Mouse (Mus musculus) mesoderm, embryonic 11.5 days (tissue): ENCODE measurements around the gene Hmgcs1.

Source experiments
- DNase-seq: peaks from one replicate; pipeline ENCODE4 v3.0.0-alpha.2; 2012; ENCODE audit warnings: low read depth, low spot score

Hmgcs1 gene

DNA sequence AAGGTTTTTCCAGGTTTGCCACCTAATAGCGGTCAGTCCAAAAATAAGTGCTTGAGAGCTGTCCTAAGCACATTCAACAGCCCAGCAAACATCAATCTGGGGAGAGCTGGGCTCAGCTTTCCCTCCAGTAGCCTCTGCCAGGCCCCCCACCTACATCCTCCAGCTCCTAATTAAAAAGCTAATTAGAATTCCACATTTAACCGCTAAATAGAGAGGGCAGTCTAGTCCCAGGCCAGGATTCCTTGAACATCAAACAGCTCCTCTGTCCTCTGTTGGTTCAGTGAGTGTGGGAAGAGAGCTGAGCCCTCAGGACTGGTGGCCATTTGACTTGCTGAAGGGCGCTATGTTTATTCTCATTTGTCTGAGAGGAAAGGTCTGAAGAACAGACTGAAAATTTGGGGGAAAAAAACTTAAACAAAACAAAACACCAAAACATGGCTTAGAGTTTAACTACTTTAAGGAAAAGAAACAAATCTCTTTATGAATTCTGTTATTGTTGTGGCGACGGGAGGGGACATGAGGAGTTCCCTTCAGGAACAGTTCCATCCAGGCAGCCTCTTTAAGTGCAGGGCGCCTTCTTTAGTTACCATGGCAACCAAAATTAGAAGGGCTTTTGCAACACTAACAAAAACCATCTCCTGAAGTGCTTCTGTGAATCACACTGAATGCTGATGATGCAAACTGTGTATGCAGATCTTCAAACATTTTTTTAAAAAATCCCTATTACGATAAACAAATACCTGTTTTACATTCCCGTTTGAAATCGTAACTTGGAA, 63.9 kb downstream of the Hmgcs1 start:
- DNase-seq = no peak

DNA sequence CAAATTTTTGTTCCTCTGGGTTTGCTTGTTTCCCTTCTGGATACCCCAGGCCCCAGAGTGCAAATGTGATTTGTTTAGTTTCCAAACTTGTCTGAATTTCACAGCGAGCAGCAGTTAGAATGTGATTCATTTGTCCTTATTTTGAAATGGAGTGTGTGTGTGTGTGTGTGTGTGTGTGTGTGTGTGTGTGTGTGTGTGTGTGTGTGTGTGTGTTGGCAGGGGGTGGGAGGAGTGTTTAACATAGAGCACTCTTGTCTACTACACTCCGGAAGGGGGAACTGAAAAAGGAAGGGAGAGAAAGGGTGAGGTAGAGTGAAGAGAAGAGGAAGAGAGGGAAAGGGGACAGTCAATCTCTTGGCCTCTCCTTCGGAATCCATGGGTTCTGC, 64.4 kb downstream of the Hmgcs1 start:
- no peak for DNase-seq

DNA sequence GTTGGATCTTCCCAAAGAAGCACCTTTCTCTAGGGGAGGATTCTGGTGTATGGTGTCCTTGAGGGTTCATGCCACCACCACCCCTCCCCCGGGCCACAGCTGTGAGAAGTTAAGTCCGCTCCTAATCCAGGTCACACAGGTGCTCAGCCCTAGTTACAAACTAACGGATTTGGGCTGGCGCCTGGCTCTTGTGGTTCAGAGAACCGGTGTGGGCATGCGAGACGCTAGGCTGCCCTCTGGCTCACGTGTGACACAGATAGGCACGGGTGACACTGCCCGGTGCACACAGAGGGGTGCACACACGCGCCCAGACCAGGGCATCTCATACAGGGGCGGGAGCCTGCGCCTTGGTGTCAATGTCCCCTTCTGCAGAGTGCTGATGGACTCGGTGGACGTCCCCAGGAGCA, 65.0 kb downstream of the Hmgcs1 start:
- no peak for DNase-seq

DNA sequence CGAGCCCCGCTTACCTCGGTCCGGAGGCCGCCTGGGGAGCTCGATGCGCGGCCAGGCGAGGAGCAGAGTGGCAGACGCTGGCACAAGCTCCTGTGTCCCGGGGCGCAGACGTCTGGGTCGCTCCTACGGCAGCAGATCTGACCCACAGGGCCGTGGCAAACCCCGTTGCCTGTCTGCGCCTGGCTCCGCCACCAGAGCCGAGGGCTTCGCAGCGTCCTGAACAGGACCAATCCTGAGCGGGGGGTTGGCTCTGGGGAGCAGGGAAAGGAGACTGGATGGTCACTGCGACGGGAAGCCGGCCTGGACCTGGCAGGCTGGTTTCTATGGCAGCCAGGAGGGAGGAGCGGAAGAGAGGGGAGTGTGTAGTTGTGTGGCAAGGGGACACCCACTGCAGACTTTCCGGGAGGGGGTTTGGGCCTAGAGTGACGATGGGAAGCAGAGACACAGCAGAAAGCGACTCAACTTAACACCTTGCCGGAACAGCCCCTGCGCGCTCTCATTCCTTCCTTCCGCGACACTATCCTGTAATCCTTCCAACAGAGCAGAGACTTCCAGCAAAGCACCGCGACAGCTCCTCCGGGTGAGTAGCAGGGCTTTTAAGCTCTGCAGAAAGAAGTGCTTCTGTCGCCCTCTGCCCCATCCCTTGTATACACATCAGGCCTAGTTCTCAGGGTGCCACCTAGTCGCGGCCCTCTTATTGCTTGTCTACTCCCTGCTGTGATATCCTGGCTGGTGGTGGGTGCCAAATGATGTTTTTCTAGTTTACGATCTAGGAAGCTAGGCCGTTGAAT, 65.7 kb downstream of the Hmgcs1 start, which contains the start of gene Nim1k:
Gene Nim1k (minus strand): TSS at position 202 of the 791 bp plus-strand sequence.
- DNase-seq = peak; percentile 86

DNA sequence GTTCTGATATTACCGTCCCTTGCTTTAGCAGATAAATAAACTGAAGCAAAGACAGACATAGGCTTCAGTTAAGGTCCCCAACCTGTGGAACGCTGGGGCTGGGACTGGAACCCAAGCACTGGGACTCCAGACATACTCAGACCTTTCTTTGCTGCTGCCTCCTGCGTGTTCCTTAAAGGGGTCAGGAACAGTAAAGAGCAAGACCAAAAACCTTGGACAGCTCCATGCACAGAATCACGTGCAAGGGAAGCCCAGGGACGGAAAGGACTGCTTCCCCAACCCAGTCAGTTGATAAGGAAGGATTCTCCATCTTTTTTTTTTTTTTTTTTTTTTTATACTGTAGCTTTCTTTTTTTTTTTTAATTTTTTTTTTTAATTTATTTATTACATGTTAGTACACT, 66.7 kb downstream of the Hmgcs1 start:
- DNase-seq = peak; percentile 30
